Mouse (Mus musculus) intestine, postnatal 0 days (tissue): ENCODE measurements at regions not wholly inside any gene's neighbourhood (a gene's known extent, or its start where the extent isn't known, plus 50 kb on each side); places are given as distances from the start of the nearest gene placed in this dataset.

Experiments used
- ATAC-seq: fragments of 200-750 bp; cut with Nextera tagmentation; 2 replicates; pipeline ENCODE4 v1.8.0; 2017; ENCODE audit warnings: mild to moderate bottlenecking, moderate TSS enrichment, moderate library complexity
- H3K27ac ChIP-seq: fragments of 300-500 bp; sonication (generic); 2 replicates; pipeline ENCODE4 v1.5.1; 2014; ENCODE audit warnings: mild to moderate bottlenecking, low read depth, low read length, moderate library complexity
- H3K27me3 ChIP-seq: fragments of 300-500 bp; sonication (generic); replicated peaks from 2 replicates; pipeline ENCODE4 v1.6.1; 2014; ENCODE audit warnings: low read length, mixed read lengths; ENCODE audit not compliant: control insufficient read depth, insufficient read depth
- H3K36me3 ChIP-seq: fragments of 300-500 bp; sonication (generic); 2 replicates; pipeline ENCODE4 v1.6.1; 2014; ENCODE audit warnings: mild to moderate bottlenecking, moderate library complexity; ENCODE audit not compliant: control insufficient read depth, insufficient read depth
- H3K4me1 ChIP-seq: fragments of 300-500 bp; sonication (generic); replicated peaks from 2 replicates; pipeline ENCODE4 v1.6.1; 2014; ENCODE audit warnings: antibody characterized with exemption, low read length, mixed read lengths; ENCODE audit not compliant: control insufficient read depth, insufficient read depth
- H3K4me2 ChIP-seq: fragments of 300-500 bp; sonication (generic); replicated peaks from 2 replicates; pipeline ENCODE4 v1.6.1; 2014; ENCODE audit warnings: low read depth, mild to moderate bottlenecking, moderate library complexity
- H3K4me3 ChIP-seq: fragments of 300-500 bp; sonication (generic); 2 replicates; pipeline ENCODE4 v1.5.1; 2014; ENCODE audit warnings: low read depth, low read length
- H3K9ac ChIP-seq: fragments of 300-500 bp; sonication (generic); 2 replicates; pipeline ENCODE4 v1.6.1; 2014; ENCODE audit warnings: mild to moderate bottlenecking, low read depth, low read length
- H3K9me3 ChIP-seq: fragments of 300-500 bp; sonication (generic); 2 replicates; pipeline ENCODE4 v1.6.1; 2016; ENCODE audit warnings: mixed run types; ENCODE audit not compliant: control insufficient read depth
- CTCF ChIP-seq: sonication (generic); IDR thresholded peaks from 2 replicates; pipeline ENCODE4 v1.5.1; 2016; ENCODE audit warnings: low read depth, mild to moderate bottlenecking, control low read depth, antibody characterized with exemption, moderate library complexity
- WGBS: fragments of 180-500 bp; shearing (Covaris S2); extraction: QIAGEN DNeasy Blood & Tissue Kit; methylation state at CpG from one replicate; pipeline ENCODE4 v1.1.7; 2014; 5-methylcytosine and 5-hydroxymethylcytosine counted together

DNA sequence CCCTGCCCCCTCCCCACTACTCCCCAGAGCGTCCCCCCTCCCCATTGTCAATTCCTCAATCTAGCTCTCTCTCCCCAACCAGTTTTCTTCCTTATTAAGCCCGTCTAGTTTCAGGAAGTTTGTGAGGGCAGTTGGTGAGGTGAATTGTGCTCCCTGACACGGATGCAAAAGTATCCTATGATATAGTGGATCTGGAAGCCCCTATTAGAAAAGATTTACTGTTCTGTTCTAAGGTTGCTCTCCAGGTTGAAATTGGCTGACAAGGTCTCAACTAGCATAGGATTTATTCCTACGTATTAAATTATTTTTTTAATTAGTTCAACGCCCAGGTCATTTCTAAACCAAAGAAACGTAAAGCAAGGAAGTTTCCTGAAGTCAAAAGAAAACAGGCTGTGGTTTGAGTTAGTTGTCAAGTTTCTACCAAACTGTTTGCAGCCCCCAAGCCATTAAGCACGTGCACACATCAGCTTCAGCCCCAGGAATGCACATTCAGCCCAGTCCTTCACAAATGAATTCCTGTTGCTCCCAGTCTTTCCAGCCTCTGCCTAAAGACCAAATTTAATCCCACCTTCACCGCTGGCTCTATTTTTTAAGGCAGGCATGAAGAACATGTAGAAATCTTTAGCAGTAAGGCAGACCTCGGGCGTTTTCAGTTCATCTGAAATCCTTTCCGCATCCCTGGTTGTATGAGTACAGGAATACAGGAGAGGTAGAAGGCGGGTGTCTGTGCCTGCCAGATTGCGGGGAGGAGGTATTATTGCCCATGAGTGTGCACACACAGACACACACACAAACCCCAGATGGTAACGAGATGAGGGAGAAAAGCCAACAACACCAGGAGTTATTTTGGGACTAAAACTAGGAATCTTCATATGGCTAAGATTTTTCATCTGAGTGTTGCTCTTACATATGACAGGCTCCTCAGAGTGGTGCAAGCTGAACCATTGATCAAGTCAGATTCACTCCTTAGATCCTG lies 375.5 kb downstream of the Nuf2 start:
- no peak overlapping the region for H3K9ac ChIP-seq
- no peak overlapping the region for H3K4me3 ChIP-seq
- H3K4me1 ChIP-seq, result no peaks in the 10 kb centered on the region
- ATAC-seq, result no peak
- H3K27me3 ChIP-seq, result no peaks in the 10 kb centered on the region
- TF ChIP-seq CTCF, result no peak
- H3K9me3 ChIP-seq, result no peaks in the 10 kb centered on the region
- no peak overlapping the region for H3K27ac ChIP-seq
- WGBS, result 67% methylated on average over 14 of the region's 14 CpGs
- H3K36me3 ChIP-seq, result no peaks in the 10 kb centered on the region
- no peak overlapping the region for H3K4me2 ChIP-seq

- no peaks in the 10 kb centered on the region for H3K27me3 ChIP-seq
- H3K4me1 ChIP-seq, result no peaks in the 10 kb centered on the region
- no peak for TF ChIP-seq CTCF
- H3K9ac ChIP-seq, result no peak overlapping the region
- 73% methylated on average over 3 of the region's 3 CpGs for WGBS
- no peak for ATAC-seq
- no peaks in the 10 kb centered on the region for H3K36me3 ChIP-seq
- no peak overlapping the region for H3K27ac ChIP-seq
- no peaks in the 10 kb centered on the region for H3K9me3 ChIP-seq
- no peak overlapping the region for H3K4me2 ChIP-seq
- H3K4me3 ChIP-seq, result no peak overlapping the region
These were observed 389.0 kb downstream of the Nuf2 start for GRCm38 (mm10) chr1:169142216-169142615.

DNA sequence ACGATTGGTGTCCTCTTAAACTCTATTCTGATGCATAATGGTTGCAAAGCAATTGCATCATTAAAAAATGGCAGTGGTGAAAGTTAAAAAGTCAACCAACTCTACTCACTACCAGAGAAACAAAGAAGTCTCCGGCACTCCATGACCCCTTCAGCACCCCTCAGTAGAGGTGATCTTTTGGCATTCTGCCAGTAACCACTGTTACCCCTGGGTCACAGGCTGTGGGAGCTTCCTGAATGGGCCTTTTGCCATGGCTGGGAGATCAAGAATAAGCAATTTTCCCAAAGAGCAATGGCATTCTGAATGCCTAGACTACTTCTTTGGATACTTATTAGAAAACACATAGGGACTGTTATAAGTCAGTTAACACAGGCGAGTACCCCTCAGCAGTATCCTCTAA lies 391.2 kb downstream of the Nuf2 start:
- Histone ChIP-seq H3K27ac (no peak overlapping the region), H3K36me3 (no peaks in the 10 kb centered on the region), H3K9me3 (no peaks in the 10 kb centered on the region), H3K4me2 (no peak overlapping the region), H3K27me3 (no peaks in the 10 kb centered on the region), H3K4me3 (no peak overlapping the region), H3K4me1 (no peaks in the 10 kb centered on the region), H3K9ac (no peak overlapping the region)
- no peak for TF ChIP-seq CTCF
- no peak for ATAC-seq
- 79% methylated on average over 3 of the region's 3 CpGs for WGBS

- Histone ChIP-seq H3K27me3 (no peaks in the 10 kb centered on the region), H3K9ac (no peak overlapping the region), H3K4me3 (no peak overlapping the region), H3K9me3 (no peaks in the 10 kb centered on the region), H3K36me3 (no peaks in the 10 kb centered on the region), H3K4me2 (no peak overlapping the region), H3K4me1 (no peaks in the 10 kb centered on the region), H3K27ac (no peak overlapping the region)
- 78% methylated on average over 5 of the region's 5 CpGs for WGBS
- TF ChIP-seq CTCF, result no peak
- no peak for ATAC-seq
These were observed 391.8 kb downstream of the Nuf2 start for GRCm38 (mm10) chr1:169139507-169139906.

DNA sequence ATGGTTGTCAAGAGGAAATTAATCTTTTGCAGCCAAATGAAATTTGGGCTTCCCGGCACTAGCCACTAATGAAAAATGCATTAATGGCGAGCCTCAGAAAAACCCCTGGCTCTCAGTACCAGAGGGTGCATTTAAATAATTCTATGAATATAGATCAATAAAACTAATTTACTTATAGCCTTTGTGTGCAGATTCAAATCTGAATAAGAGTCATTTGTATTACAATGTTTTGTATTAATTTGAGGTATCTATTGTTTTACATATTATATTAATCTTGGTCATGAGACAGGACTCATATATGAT lies 392.1 kb downstream of the Nuf2 start:
- no peak overlapping the region for H3K27ac ChIP-seq
- H3K4me1 ChIP-seq, result no peaks in the 10 kb centered on the region
- H3K27me3 ChIP-seq, result no peaks in the 10 kb centered on the region
- H3K36me3 ChIP-seq, result no peaks in the 10 kb centered on the region
- H3K4me2 ChIP-seq, result no peak overlapping the region
- no peak for ATAC-seq
- H3K4me3 ChIP-seq, result no peak overlapping the region
- no peak overlapping the region for H3K9ac ChIP-seq
- H3K9me3 ChIP-seq, result no peaks in the 10 kb centered on the region
- TF ChIP-seq CTCF, result no peak
- 65% methylated on average over 2 of the region's 2 CpGs for WGBS

DNA sequence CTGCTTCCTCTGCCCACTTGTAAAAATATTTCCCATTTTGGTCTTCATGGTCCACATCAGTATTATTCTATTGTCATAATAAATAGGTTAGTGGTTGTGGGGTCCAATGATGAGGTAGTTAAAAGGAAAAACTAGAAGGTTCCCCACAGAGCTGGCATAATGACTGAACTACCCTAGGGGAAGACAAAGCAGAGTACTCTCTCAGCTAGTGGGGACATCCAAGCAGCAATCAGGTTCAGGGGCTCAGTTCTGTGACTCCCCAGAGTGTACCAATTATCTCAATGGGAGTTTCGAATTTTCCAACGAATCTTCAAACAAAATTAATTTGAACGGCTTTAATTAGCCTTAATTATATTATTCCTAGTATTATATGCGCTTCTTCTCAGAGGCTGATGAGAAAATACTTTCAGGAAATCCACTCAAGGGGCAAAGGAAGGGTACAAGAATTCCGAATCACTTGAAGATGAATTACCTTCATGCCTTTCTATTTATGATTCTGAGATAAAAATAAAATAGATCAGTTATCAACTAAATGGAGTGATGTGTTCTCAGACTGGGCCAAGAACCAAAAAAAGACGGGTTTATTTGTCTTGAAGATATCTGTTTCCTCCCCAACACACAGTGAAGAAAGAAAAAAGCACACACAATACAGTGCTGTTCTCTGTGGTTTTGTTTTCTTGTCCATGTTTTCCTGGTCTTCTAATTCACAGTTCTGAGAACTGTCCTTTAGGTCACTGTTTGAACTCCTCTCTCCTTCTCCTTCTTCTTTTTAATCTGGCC lies 392.7 kb downstream of the Nuf2 start:
- Histone ChIP-seq H3K9me3 (no peaks in the 10 kb centered on the region), H3K4me2 (no peak overlapping the region), H3K27me3 (no peaks in the 10 kb centered on the region), H3K9ac (no peak overlapping the region), H3K4me1 (no peaks in the 10 kb centered on the region), H3K4me3 (no peak overlapping the region), H3K36me3 (no peaks in the 10 kb centered on the region), H3K27ac (no peak overlapping the region)
- no peak for TF ChIP-seq CTCF
- 67% methylated on average over 6 of the region's 6 CpGs for WGBS
- no peak for ATAC-seq
